Mouse (Mus musculus): Measurements from ENCODE around the gene Iqcb1. TPM values are rescaled to one million over a fixed set of nuclear protein-coding genes. Genes with fewer than 3 reads are reported as not detected.

The Iqcb1 gene
- polyA plus RNA-seq, 1 experiment from 2014 or later: 26.0 TPM

GRCm38 (mm10) chr16:36875276-36875851 lies 47.2 kb downstream of the Iqcb1 start:
- peak; percentile 24 for ATAC-seq
- TF ChIP-seq CTCF (IDR thresholded peaks at IDR 0.05): no peak
- ChIA-PET CTCF (no interaction called here), POLR2A (no interaction called here)
- no peak for DNase-seq (ENCODE audit: low read depth, low spot score)
- in situ Hi-C loops (cut with MboI; ENCODE audit: low pct_unique_long_range_greater_than_20kb): no loop called here
- no peaks in the 10 kb centered on the region for H3K27me3 ChIP-seq

GRCm38 (mm10) chr16:36877316-36877715 lies 49.1 kb downstream of the Iqcb1 start:
- ATAC-seq: no peak
- POLR2A ChIA-PET: no interaction called here
- no peak for DNase-seq (ENCODE audit: low read depth, low spot score)
- TF ChIP-seq CTCF (IDR thresholded peaks at IDR 0.05): peak; percentile 43
- no peaks in the 10 kb centered on the region for H3K27me3 ChIP-seq
- CTCF ChIA-PET: interaction anchor here (0.7 to 1.6 kb wide), 6 partner anchors 8 to 38 kb away, joined by 3 to 4 read pairs (median 3); no protein-coding TSS in a partner anchor
- in situ Hi-C loops (cut with MboI; ENCODE audit: low pct_unique_long_range_greater_than_20kb): no loop called here

- no peak for DNase-seq (ENCODE audit: low read depth, low spot score)
- ATAC-seq: no peak
- CTCF ChIA-PET: interaction anchor here (2.5 kb wide), 1 partner anchor 30 kb away, joined by 5 read pairs; no protein-coding TSS in a partner anchor
- POLR2A ChIA-PET: interaction anchor here (0.6 kb wide), 1 partner anchor 899 kb away, joined by 8 read pairs; no protein-coding TSS in a partner anchor
- H3K27me3 ChIP-seq: no peaks in the 10 kb centered on the region
- TF ChIP-seq CTCF (IDR thresholded peaks at IDR 0.05): no peak
- in situ Hi-C loops (cut with MboI; ENCODE audit: low pct_unique_long_range_greater_than_20kb): loop anchor here (10.0 kb wide), 1 partner anchor 112 kb away; the partner anchor contains the start of gene Fbxo40
These were observed 54.7 kb downstream of the Iqcb1 start for GRCm38 (mm10) chr16:36882737-36883343.

- in situ Hi-C loops (cut with MboI; ENCODE audit: low pct_unique_long_range_greater_than_20kb): loop anchor here (10.0 kb wide), 1 partner anchor 110 kb away; the partner anchor contains the start of gene Fbxo40
- peak; percentile 75 for TF ChIP-seq CTCF (IDR thresholded peaks at IDR 0.05)
- POLR2A ChIA-PET: no interaction called here
- CTCF ChIA-PET: interaction anchor here (2.5 kb wide), 1 partner anchor 28 kb away, joined by 5 read pairs; no protein-coding TSS in a partner anchor
- no peaks in the 10 kb centered on the region for H3K27me3 ChIP-seq
- no peak for ATAC-seq
- DNase-seq (ENCODE audit: low read depth, low spot score): no peak
These were observed 56.7 kb downstream of the Iqcb1 start for GRCm38 (mm10) chr16:36884881-36885280.

- CTCF ChIA-PET: no interaction called here
- in situ Hi-C loops (cut with MboI; ENCODE audit: low pct_unique_long_range_greater_than_20kb): loop anchor here (10.0 kb wide), 1 partner anchor 109 kb away; the partner anchor contains the start of gene Fbxo40
These were observed 57.7 kb downstream of the Iqcb1 start for GRCm38 (mm10) chr16:36885912-36886311.

GRCm38 (mm10) chr16:36887546-36887945 lies 59.4 kb downstream of the Iqcb1 start:
- no peak for DNase-seq (ENCODE audit: low read depth, low spot score)
- no peak for TF ChIP-seq CTCF (IDR thresholded peaks at IDR 0.05)

More at GRCm38 (mm10) chr16:36885912-36886311, 57.7 kb downstream of the Iqcb1 start:
- ATAC-seq (no peak), DNase-seq (ENCODE audit: low read depth, low spot score) (no peak)
- POLR2A ChIA-PET: no interaction called here
- H3K27me3 ChIP-seq: no peaks in the 10 kb centered on the region
- TF ChIP-seq CTCF (IDR thresholded peaks at IDR 0.05): no peak

GRCm38 (mm10) chr16:36890559-36890958 lies 62.4 kb downstream of the Iqcb1 start:
- ATAC-seq (no peak), DNase-seq (ENCODE audit: low read depth, low spot score) (no peak)
- ChIA-PET POLR2A (no interaction called here), CTCF (no interaction called here)
- H3K27me3 ChIP-seq: no peaks in the 10 kb centered on the region
- TF ChIP-seq CTCF (IDR thresholded peaks at IDR 0.05): no peak
- in situ Hi-C loops (cut with MboI; ENCODE audit: low pct_unique_long_range_greater_than_20kb): no loop called here

More at GRCm38 (mm10) chr16:36887546-36887945, 59.4 kb downstream of the Iqcb1 start:
- H3K27me3 ChIP-seq: no peaks in the 10 kb centered on the region
- in situ Hi-C loops (cut with MboI; ENCODE audit: low pct_unique_long_range_greater_than_20kb): loop anchor here (10.0 kb wide), 1 partner anchor 107 kb away; the partner anchor contains the start of gene Fbxo40
- CTCF ChIA-PET: interaction anchor here (0.8 to 1.3 kb wide), 2 partner anchors 11 to 15 kb away, joined by 3 to 4 read pairs; no protein-coding TSS in a partner anchor
- POLR2A ChIA-PET: no interaction called here
- no peak for ATAC-seq

- ATAC-seq (no peak), DNase-seq (ENCODE audit: low read depth, low spot score) (no peak)
- in situ Hi-C loops (cut with MboI; ENCODE audit: low pct_unique_long_range_greater_than_20kb): no loop called here
- ChIA-PET CTCF (no interaction called here), POLR2A (no interaction called here)
- H3K27me3 ChIP-seq: no peaks in the 10 kb centered on the region
- no peak for TF ChIP-seq CTCF (IDR thresholded peaks at IDR 0.05)
These were observed 63.2 kb downstream of the Iqcb1 start for GRCm38 (mm10) chr16:36891415-36891814.

- no peak for TF ChIP-seq CTCF (IDR thresholded peaks at IDR 0.05)
- in situ Hi-C loops (cut with MboI; ENCODE audit: low pct_unique_long_range_greater_than_20kb): no loop called here
- H3K27me3 ChIP-seq: no peaks in the 10 kb centered on the region
- no peak for DNase-seq (ENCODE audit: low read depth, low spot score)
- ChIA-PET CTCF (interaction anchor here (1.3 to 1.4 kb wide), 2 partner anchors 21 to 35 kb away, joined by 3 to 5 read pairs; no protein-coding TSS in a partner anchor), POLR2A (no interaction called here)
- no peak for ATAC-seq
These were observed 65.1 kb downstream of the Iqcb1 start for GRCm38 (mm10) chr16:36893317-36893716.

GRCm38 (mm10) chr16:36896712-36897111 lies 68.5 kb downstream of the Iqcb1 start:
- in situ Hi-C loops (cut with MboI; ENCODE audit: low pct_unique_long_range_greater_than_20kb): no loop called here

GRCm38 (mm10) chr16:36903156-36903555 lies 75.0 kb downstream of the Iqcb1 start:
- TF ChIP-seq CTCF (IDR thresholded peaks at IDR 0.05): no peak
- ChIA-PET CTCF (interaction anchor here (1.0 to 1.1 kb wide), 2 partner anchors 8 to 15 kb away, joined by 3 to 4 read pairs; no protein-coding TSS in a partner anchor), POLR2A (no interaction called here)
- H3K27me3 ChIP-seq: no peaks in the 10 kb centered on the region
- in situ Hi-C loops (cut with MboI; ENCODE audit: low pct_unique_long_range_greater_than_20kb): no loop called here
- no peak for DNase-seq (ENCODE audit: low read depth, low spot score)
- ATAC-seq: no peak

More at GRCm38 (mm10) chr16:36896712-36897111, 68.5 kb downstream of the Iqcb1 start:
- no peaks in the 10 kb centered on the region for H3K27me3 ChIP-seq
- ChIA-PET POLR2A (no interaction called here), CTCF (no interaction called here)
- ATAC-seq (no peak), DNase-seq (ENCODE audit: low read depth, low spot score) (no peak)
- no peak for TF ChIP-seq CTCF (IDR thresholded peaks at IDR 0.05)
